Mouse (Mus musculus) urinary bladder, postnatal 25 days (tissue): ENCODE results near the gene Cep63.

Source experiments
- DNase-seq: peaks from one replicate; pipeline ENCODE4 v3.0.0; 2022; ENCODE audit warnings: low spot score

Cep63 gene

GRCm38 (mm10) chr9:102631589-102632147 lies 5.3 kb upstream of the Cep63 start:
- DNase-seq, result no peak

- no peak for DNase-seq
These were observed 2.7 kb upstream of the Cep63 start for GRCm38 (mm10) chr9:102629052-102629451.

DNA sequence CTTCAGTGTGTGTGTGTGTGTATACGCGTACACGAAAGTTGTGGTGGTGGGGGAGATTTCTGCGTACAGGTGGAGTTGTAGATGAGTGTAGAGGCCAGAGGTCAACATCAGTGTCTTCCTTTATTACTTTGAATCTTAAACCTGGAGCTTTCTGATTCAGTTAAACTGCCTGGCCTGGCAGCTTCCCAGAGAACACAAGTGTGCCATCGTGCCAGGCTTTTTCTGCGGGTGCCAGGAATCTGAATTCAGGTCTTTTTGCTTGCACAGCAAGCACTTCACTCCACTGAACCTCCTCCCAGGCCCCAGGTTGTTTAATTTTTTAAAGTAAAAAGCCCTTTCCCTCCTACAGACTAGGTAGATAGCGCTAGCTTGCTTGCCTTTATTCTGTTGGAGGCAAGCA lies 1.1 kb upstream of the Cep63 start:
- no peak for DNase-seq

DNA sequence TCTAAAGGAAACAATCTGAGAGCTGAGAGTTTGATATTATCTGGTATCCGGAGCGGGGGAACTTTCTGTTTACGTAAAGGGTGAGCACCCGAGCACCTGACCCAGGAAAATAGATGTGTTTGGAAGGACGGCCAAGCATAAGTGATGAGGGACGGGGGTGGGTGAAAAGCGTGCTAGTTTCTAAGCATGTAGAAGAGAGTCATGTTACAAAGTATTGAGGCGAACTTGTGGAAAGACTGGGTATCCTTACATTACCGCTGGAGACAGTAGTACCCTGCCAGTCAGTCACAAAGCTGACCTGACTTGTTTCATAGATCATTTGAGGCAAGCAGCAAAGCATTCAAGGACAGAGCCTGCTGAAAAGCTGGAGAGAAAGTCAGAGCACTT lies 498 bp upstream of the Cep63 start:
- DNase-seq, result no peak

DNA sequence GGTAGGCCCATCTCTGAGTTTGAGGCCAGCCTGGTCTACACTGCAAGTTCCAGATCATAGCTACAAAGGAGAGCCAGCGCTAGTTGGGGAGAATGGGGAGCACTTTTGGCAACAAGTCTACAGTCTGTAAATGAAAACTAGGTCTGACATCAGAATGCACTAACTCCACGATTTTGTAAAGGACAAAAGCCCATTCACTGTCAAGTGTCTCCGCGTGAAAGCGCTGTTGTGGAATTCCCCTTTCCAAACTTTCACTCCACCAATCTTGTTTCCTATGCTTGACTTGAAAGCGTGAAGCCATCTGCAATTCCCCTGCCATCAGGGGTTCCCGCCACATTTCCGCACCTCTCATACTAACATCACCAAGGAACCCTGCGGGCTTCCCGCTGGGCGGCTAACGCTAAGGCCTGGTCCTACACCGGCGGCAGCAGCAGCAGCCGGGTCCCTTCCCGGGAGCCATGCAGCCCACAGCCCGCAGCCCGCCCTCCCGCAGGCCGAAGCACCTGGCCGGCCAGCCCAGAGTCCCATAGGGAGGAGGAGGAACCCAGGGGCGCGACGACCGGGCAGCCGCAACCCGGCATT lies 842 bp downstream of the Cep63 start:
- no peak for DNase-seq

GRCm38 (mm10) chr9:102623581-102623980 lies 2.8 kb downstream of the Cep63 start:
- no peak for DNase-seq

DNA sequence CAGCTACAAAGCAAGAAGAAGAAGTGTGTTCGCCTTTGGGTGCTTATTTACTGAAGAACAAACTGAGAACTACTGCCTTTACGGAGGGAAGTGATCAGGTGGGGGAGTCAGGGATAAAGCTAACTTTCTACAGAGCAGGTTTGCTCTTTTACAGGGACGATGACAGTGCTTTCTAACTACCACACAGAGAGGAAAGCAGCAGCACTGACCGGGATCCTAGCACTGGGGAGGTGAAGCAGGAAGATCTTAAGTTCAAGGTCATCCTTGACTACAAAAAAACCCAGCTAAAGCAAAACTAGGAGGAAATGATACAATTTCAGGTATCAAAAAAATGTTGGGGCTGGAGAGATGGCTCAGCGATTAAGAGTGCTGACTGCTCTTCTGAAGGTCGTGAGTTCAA lies 3.5 kb downstream of the Cep63 start:
- no peak for DNase-seq

DNA sequence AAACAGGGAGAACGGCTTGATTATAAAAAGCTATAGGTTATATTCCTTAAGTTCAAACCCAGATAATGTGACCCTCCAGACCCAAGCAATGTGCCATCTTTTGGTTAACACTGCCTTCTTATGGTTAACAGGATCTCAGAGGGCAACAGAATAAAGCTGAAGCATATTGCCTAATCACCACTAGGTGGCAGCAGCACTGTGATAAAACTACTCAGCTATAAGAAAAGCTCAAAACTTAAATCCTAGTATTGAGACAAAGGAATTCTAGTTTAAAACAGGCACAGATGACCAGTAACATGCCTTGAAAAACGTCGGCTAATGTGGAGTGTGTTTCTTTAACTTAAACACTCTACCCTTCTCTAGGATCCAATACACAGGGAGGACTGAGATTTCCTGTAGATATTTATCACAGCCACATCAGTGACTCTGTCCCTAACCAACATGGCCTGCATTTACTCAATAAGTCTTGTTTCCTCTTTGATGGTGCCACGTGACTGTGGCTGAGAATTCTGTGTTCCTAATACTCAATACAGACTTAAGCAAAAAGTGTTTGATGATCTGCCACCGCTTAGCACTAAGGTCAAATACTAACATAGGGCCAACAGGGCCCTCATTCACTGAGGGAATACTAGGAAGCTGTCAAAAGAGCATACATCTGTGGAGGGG lies 4.0 kb downstream of the Cep63 start:
- no peak for DNase-seq

DNA sequence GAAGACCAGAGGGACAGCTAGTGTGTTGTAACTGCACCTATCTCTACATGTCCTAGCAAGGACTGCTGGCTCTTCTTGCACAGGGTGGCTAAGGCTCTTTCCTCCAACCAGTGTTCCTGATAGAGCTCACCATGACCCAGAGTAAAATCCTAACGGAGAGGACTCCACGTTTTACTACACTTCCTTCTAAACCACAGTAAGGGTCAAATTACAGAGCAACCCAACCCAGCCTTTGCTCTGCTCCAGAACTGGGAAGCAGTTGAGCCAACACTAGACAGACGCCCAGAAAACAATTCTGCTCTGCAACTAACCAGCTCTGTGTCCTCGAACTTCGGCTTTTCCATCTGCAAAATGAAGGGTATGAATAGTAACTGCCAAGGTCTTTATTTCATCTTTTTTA lies 4.9 kb downstream of the Cep63 start:
- DNase-seq, result no peak

- DNase-seq, result no peak
These were observed 10.1 kb downstream of the Cep63 start for GRCm38 (mm10) chr9:102616267-102616666.

- DNase-seq, result no peak
These were observed 11.3 kb downstream of the Cep63 start for GRCm38 (mm10) chr9:102615071-102615470.

GRCm38 (mm10) chr9:102609221-102609620 lies 17.1 kb downstream of the Cep63 start:
- DNase-seq, result no peak

DNA sequence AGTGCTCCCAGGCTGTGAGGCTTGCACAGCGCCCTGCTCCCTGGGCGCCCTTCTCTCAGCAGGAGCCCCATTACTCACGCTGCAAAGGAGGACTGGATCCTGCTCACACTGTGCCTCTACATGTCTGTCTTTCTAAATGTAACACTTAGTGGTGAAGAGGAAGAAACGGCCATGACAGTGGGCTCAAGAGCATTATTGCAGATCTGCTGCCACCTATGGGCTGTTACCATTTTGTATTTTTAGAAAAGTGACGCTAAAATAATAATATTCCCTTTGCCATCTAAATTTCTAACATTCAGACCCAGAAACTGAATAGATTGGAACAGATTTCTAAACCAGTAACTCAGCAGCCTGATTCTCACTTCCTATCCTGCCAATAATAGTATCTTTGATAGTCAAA lies 18.9 kb downstream of the Cep63 start:
- no peak for DNase-seq

- DNase-seq, result no peak
These were observed 21.2 kb downstream of the Cep63 start for GRCm38 (mm10) chr9:102605162-102605561.

DNA sequence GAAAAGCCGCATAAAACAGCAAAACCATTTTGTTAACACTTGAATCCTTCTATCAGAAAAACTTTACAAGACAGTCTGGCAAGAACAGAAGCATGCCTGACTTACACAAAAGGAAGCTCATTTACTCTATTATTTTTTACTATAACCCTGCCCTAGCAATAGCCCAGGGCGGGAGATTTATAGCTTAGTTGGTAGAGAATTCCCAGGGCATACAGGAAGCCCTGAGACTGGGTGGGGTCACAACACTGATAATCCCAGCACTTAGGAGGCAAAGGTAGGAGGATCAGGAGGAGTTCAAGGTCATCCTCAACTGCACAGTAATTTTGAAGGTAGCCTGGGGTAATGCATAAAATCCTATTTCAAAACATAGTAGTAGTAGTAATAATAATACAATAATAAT lies 24.7 kb downstream of the Cep63 start:
- no peak for DNase-seq

GRCm38 (mm10) chr9:102601187-102601586 lies 25.1 kb downstream of the Cep63 start:
- DNase-seq, result no peak

- DNase-seq, result no peak
These were observed 30.5 kb downstream of the Cep63 start for GRCm38 (mm10) chr9:102595662-102596436.

- no peak for DNase-seq
These were observed 31.5 kb downstream of the Cep63 start for GRCm38 (mm10) chr9:102594667-102595393.

- no peak for DNase-seq
These were observed 39.0 kb downstream of the Cep63 start for GRCm38 (mm10) chr9:102587347-102587746.

GRCm38 (mm10) chr9:102581921-102582469 lies 44.3 kb downstream of the Cep63 start:
- no peak for DNase-seq

- no peak for DNase-seq
These were observed 48.9 kb downstream of the Cep63 start for GRCm38 (mm10) chr9:102577480-102577879.

- no peak for DNase-seq
These were observed 53.4 kb downstream of the Cep63 start for GRCm38 (mm10) chr9:102572888-102573287.
